Comparison of ENCODE assay signal across 7 mouse cellular contexts in the genomic region with DNA sequence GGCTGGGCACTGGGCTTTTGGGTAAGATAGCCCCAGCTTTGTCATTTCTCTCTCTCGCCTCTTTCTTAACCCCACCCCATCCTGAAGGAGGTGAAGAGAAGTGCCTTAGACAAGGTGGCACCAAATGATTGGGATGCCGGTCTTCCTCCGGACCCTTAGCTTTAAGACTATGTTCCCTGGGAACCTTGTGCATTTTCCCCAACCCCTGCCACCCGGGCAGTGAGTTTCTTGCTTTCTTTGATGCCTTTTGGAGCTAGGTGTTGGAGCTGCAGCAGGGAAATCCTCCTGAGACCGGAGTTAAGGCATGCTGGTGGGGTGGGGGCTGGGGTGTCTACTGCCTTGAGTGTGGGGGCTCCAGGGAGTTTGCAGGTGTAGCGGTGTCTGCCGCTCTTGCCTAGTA. TPM values are rescaled to one million over a fixed set of nuclear protein-coding genes. Genes with fewer than 3 reads are reported as not detected.
DNase-seq lines count a peak whose midpoint lies in the region; ATAC-seq and TF ChIP-seq lines count a peak whose summit lies in the region.

No protein-coding gene starts in this region.

- ATAC-seq in lung, embryonic 14.5 days (ENCODE audit: insufficient read depth) = no peak
- no peak for ATAC-seq in forebrain, embryonic 13.5 days
- no peak for ATAC-seq in limb, embryonic 11.5 days (ENCODE audit: insufficient number of reproducible peaks, low FRiP score, low TSS enrichment, low read depth)

- DNase-seq in lung, embryonic 14.5 days = no peak
- DNase-seq in lung, adult 2 months = no peak
- no peak for DNase-seq in limb, embryonic 11.5 days (ENCODE audit: low spot score)
- no peak for DNase-seq in layer of hippocampus, postnatal 10 days (ENCODE audit: low spot score in 2 of 2)
- no peak for DNase-seq in cerebellum, adult 18-20 months

- peak overlapping the region; percentile 93 for H3K4me2 ChIP-seq in lung, embryonic 14.5 days
- peak overlapping the region; percentile 86 for H3K4me2 ChIP-seq in forebrain, embryonic 13.5 days
- H3K4me2 ChIP-seq in limb, embryonic 11.5 days (ENCODE audit: low read depth, severe bottlenecking) = peak overlapping the region; percentile 97

- TF ChIP-seq CTCF in lung, embryonic 14.5 days (IDR thresholded peaks at IDR 0.05; ENCODE audit: low read depth) = no peak
- no peak for TF ChIP-seq CTCF in lung, adult 2 months (IDR thresholded peaks at IDR 0.05; ENCODE audit: insufficient read depth, low read length)
- no peak for TF ChIP-seq CTCF in olfactory bulb, adult 2 months (IDR thresholded peaks at IDR 0.05; ENCODE audit: insufficient read depth, low read depth, low read length)

- no peak for TF ChIP-seq POLR2A in lung, adult 2 months (IDR thresholded peaks at IDR 0.05; ENCODE audit: borderline replicate concordance, extremely low read depth, low read depth, low read length)
- TF ChIP-seq POLR2A in olfactory bulb, adult 2 months (IDR thresholded peaks at IDR 0.05; ENCODE audit: insufficient read depth, low read depth, low read length) = no peak

- H3K9me3 ChIP-seq in lung, embryonic 14.5 days (ENCODE audit: low read depth, low read length) = no peaks in the 10 kb centered on the region
- H3K9me3 ChIP-seq in forebrain, embryonic 13.5 days (replicated peaks) = no peaks in the 10 kb centered on the region
- no peaks in the 10 kb centered on the region for H3K9me3 ChIP-seq in limb, embryonic 11.5 days (ENCODE audit: control insufficient read depth, low read length)

- 2% methylated on average over 7 of the region's 7 CpGs for WGBS in lung, embryonic 14.5 days
- 8% methylated on average over 7 of the region's 7 CpGs for WGBS in lung, adult 2 months
- WGBS in forebrain, embryonic 13.5 days = under 1% methylated on average over 7 of the region's 7 CpGs
- whole genome bisulfite sequencing in limb, embryonic 11.5 days = 2% methylated on average over 7 of the region's 7 CpGs
- WGBS in olfactory bulb, adult 2 months = 11% methylated on average over 7 of the region's 7 CpGs

- no peaks in the 10 kb centered on the region for H3K36me3 ChIP-seq in lung, embryonic 14.5 days (ENCODE audit: insufficient read depth)
- H3K36me3 ChIP-seq in forebrain, embryonic 13.5 days (ENCODE audit: poor library complexity, severe bottlenecking) = no peaks in the 10 kb centered on the region
- no peaks in the 10 kb centered on the region; the same call in 1 of the 2 replicates for H3K36me3 ChIP-seq in limb, embryonic 11.5 days (ENCODE audit: control insufficient read depth, insufficient read depth, low read length)

- no peaks in the 10 kb centered on the region for H3K4me1 ChIP-seq in lung, embryonic 14.5 days (ENCODE audit: insufficient read depth)
- no peaks in the 10 kb centered on the region for H3K4me1 ChIP-seq in lung, adult 2 months (ENCODE audit: control insufficient read depth, insufficient read depth, low read length)
- H3K4me1 ChIP-seq in forebrain, embryonic 13.5 days = peaks cover 30% of the 10 kb centered on the region
- peaks cover 63% of the 10 kb centered on the region for H3K4me1 ChIP-seq in limb, embryonic 11.5 days (ENCODE audit: control insufficient read depth, insufficient read depth, low read length)
- H3K4me1 ChIP-seq in olfactory bulb, adult 2 months (ENCODE audit: control insufficient read depth, insufficient read depth, low read length) = peaks cover 28% of the 10 kb centered on the region

- no peak overlapping the region for H3K27ac ChIP-seq in lung, embryonic 14.5 days (ENCODE audit: low read depth)
- H3K27ac ChIP-seq in forebrain, embryonic 13.5 days = no peak overlapping the region
- H3K27ac ChIP-seq in limb, embryonic 11.5 days (replicated peaks; ENCODE audit: low read depth, low read length) = no peak overlapping the region
- H3K27ac ChIP-seq in olfactory bulb, adult 2 months (ENCODE audit: insufficient read depth, low read depth, low read length) = no peak overlapping the region

- H3K27me3 ChIP-seq in lung, embryonic 14.5 days (ENCODE audit: insufficient read depth, low read length) = peaks cover 70% of the 10 kb centered on the region
- peaks cover 94% of the 10 kb centered on the region for H3K27me3 ChIP-seq in forebrain, embryonic 13.5 days
- H3K27me3 ChIP-seq in limb, embryonic 11.5 days (ENCODE audit: control insufficient read depth, insufficient read depth, low read length) = peaks cover 7% of the 10 kb centered on the region; the same call in 1 of the 2 replicates

- peak overlapping the region; percentile 21; the same call in 1 of the 2 replicates for H3K9ac ChIP-seq in lung, embryonic 14.5 days
- 0 out of 2 replicates have a peak overlapping the region, but pooled peaks have one; percentile 59 for H3K9ac ChIP-seq in forebrain, embryonic 13.5 days
- H3K9ac ChIP-seq in limb, embryonic 11.5 days (ENCODE audit: low read length) = no peak overlapping the region

- peak overlapping the region; percentile 48 for H3K4me3 ChIP-seq in lung, embryonic 14.5 days (ENCODE audit: low read depth, low read length)
- H3K4me3 ChIP-seq in lung, adult 2 months (replicated peaks; ENCODE audit: extremely low read depth, low read depth, low read length) = no peak overlapping the region
- H3K4me3 ChIP-seq in forebrain, embryonic 13.5 days = peak overlapping the region; percentile 50
- peak overlapping the region; percentile 44 for H3K4me3 ChIP-seq in limb, embryonic 11.5 days (ENCODE audit: low read depth, low read length)
- peak overlapping the region; percentile 35 for H3K4me3 ChIP-seq in olfactory bulb, adult 2 months (ENCODE audit: insufficient read depth, low read depth, low read length)

RNA-seq across cellular contexts. Expression of gene Scn4b, which starts 0.9 kb away (rescaled TPM):
- polyA plus RNA-seq in lung, embryonic 14.5 days (2014; fragmentation: Nextera tagmentation; extraction: Ambion mirVana) = not detected in 2 replicates
- 0.34 and 1.0 TPM in 2 replicates for polyA plus RNA-seq in lung, adult 2 months (2012; rRNA removed)
- 0.18 and 0.21 TPM in 2 replicates for polyA plus RNA-seq in forebrain, embryonic 13.5 days (2015; fragmentation: Nextera tagmentation; extraction: Ambion mirVana)
- polyA plus RNA-seq in limb, embryonic 11.5 days (2014; fragmentation: Nextera tagmentation; extraction: Ambion mirVana) = 0.24 and 0.35 TPM in 2 replicates
- not detected in 2 replicates for polyA plus RNA-seq in olfactory bulb, adult 2 months (2012; ENCODE audit: insufficient read depth, insufficient read length, low replicate concordance, missing spikeins)
- total RNA-seq in layer of hippocampus, postnatal 10 days (2021) = 1 to 10 TPM; 2.4 to 2.7 TPM

RNA-seq across cellular contexts. Expression of gene Scn2b, which starts 21.5 kb away (rescaled TPM):
- polyA plus RNA-seq in lung, embryonic 14.5 days (2014; fragmentation: Nextera tagmentation; extraction: Ambion mirVana) = 3.2 and 3.9 TPM in 2 replicates
- polyA plus RNA-seq in lung, adult 2 months (2012; rRNA removed) = 0.38 and 0.39 TPM in 2 replicates
- polyA plus RNA-seq in forebrain, embryonic 13.5 days (2015; fragmentation: Nextera tagmentation; extraction: Ambion mirVana) = 3.4 and 3.8 TPM in 2 replicates
- polyA plus RNA-seq in limb, embryonic 11.5 days (2014; fragmentation: Nextera tagmentation; extraction: Ambion mirVana) = 8.0 and 9.3 TPM in 2 replicates
- polyA plus RNA-seq in olfactory bulb, adult 2 months (2012; ENCODE audit: insufficient read depth, insufficient read length, low replicate concordance, missing spikeins) = not detected in 2 replicates
- 10 to 100 TPM; 75.1 to 79.0 TPM for total RNA-seq in layer of hippocampus, postnatal 10 days (2021)

RNA-seq across cellular contexts. Expression of gene BC049352, which starts 42.7 kb away (rescaled TPM):
- polyA plus RNA-seq in lung, embryonic 14.5 days (2014; fragmentation: Nextera tagmentation; extraction: Ambion mirVana) = 0.13 TPM in 1 of 2 replicates, not detected in the other
- not detected in 2 replicates for polyA plus RNA-seq in lung, adult 2 months (2012; rRNA removed)
- 0.10 TPM in 1 of 2 replicates, not detected in the other for polyA plus RNA-seq in forebrain, embryonic 13.5 days (2015; fragmentation: Nextera tagmentation; extraction: Ambion mirVana)
- not detected in 2 replicates for polyA plus RNA-seq in limb, embryonic 11.5 days (2014; fragmentation: Nextera tagmentation; extraction: Ambion mirVana)
- polyA plus RNA-seq in olfactory bulb, adult 2 months (2012; ENCODE audit: insufficient read depth, insufficient read length, low replicate concordance, missing spikeins) = not detected in 2 replicates
- total RNA-seq in layer of hippocampus, postnatal 10 days (2021) = under 1 TPM in 1 of 2 experiments, not detected in 1; 0.20 TPM
